Mouse (Mus musculus) midbrain, embryonic 11.5 days (tissue): ENCODE results near the gene Cyp26b1. TPM values are rescaled to one million over a fixed set of nuclear protein-coding genes. Genes with fewer than 3 reads are reported as not detected.

Experiments
- ATAC-seq: fragments of 200-750 bp; cut with Nextera tagmentation; 2 replicates; pipeline ENCODE4 v1.8.0; 2017; ENCODE audit warnings: moderate TSS enrichment, moderate library complexity; ENCODE audit not compliant: low FRiP score
- DNase-seq: peaks from one replicate; pipeline ENCODE4 v3.0.0; 2015; ENCODE audit warnings: low spot score; ENCODE audit errors: missing footprints
- H3K27ac ChIP-seq: fragments of 300-500 bp; sonication (generic); 2 replicates; pipeline ENCODE4 v1.5.1; 2014; ENCODE audit warnings: low read depth, low read length
- H3K27me3 ChIP-seq: fragments of 300-500 bp; sonication (generic); 2 replicates; pipeline ENCODE4 v1.6.1; 2014; ENCODE audit warnings: mild to moderate bottlenecking, low read length, moderate library complexity, mixed read lengths; ENCODE audit not compliant: control insufficient read depth, insufficient read depth
- H3K36me3 ChIP-seq: fragments of 300-500 bp; sonication (generic); 2 replicates; pipeline ENCODE4 v1.6.1; 2014; ENCODE audit warnings: mild to moderate bottlenecking, low read length, moderate library complexity, mixed read lengths; ENCODE audit not compliant: control insufficient read depth, insufficient read depth
- H3K4me1 ChIP-seq: fragments of 300-500 bp; sonication (generic); 2 replicates; pipeline ENCODE4 v1.6.1; 2014; ENCODE audit warnings: low read length; ENCODE audit not compliant: control insufficient read depth, insufficient read depth
- H3K4me2 ChIP-seq: fragments of 300-500 bp; sonication (generic); 2 replicates; pipeline ENCODE4 v1.6.1; 2014; ENCODE audit warnings: mild to moderate bottlenecking, moderate library complexity
- H3K4me3 ChIP-seq: fragments of 300-500 bp; sonication (generic); 2 replicates; pipeline ENCODE4 v1.5.1; 2014; ENCODE audit warnings: low read depth, low read length
- H3K9ac ChIP-seq: fragments of 300-500 bp; sonication (generic); 2 replicates; pipeline ENCODE4 v1.6.1; 2014; ENCODE audit warnings: low read length
- H3K9me3 ChIP-seq: fragments of 300-500 bp; sonication (generic); 2 replicates; pipeline ENCODE4 v1.6.1; 2016; ENCODE audit warnings: low read length; ENCODE audit not compliant: control insufficient read depth
- WGBS: fragments of 180-500 bp; shearing (Covaris S2); extraction: QIAGEN DNeasy Blood & Tissue Kit; methylation state at CpG from one replicate; pipeline ENCODE4 v1.1.7; 2014; 5-methylcytosine and 5-hydroxymethylcytosine counted together
- polyA plus RNA-seq: library from polyadenylated mRNA; unstranded; fragments of >200 nt; fragmentation: Nextera tagmentation; extraction: Ambion mirVana; gene quantifications from 2 replicates; pipeline ENCODE4 v1.2.1, GENCODE M21; 2014

The Cyp26b1 gene
- polyA plus RNA-seq, 1 experiment from 2014 or later: 3.1 TPM

- WGBS: 4% methylated on average over 39 of the region's 39 CpGs
- ATAC-seq: peak; percentile 60
- peak; percentile 99 for DNase-seq
- H3K36me3 ChIP-seq: no peaks in the 10 kb centered on the region
- H3K27ac ChIP-seq: no peak overlapping the region
- peaks cover 57% of the 10 kb centered on the region for H3K27me3 ChIP-seq
- H3K9me3 ChIP-seq: no peaks in the 10 kb centered on the region
- H3K9ac ChIP-seq: no peak overlapping the region
- peak overlapping the region; percentile 30 for H3K4me2 ChIP-seq
- peak overlapping the region; percentile 6; the same call in 1 of the 2 replicates for H3K4me3 ChIP-seq
- H3K4me1 ChIP-seq: peaks cover 36% of the 10 kb centered on the region
Observed at GRCm38 (mm10) chr6:84589742-84590686, 3.7 kb downstream of the Cyp26b1 start.

GRCm38 (mm10) chr6:84588895-84589652 is 4.6 kb downstream of the Cyp26b1 start:
- Histone ChIP-seq H3K27ac (no peak overlapping the region), H3K27me3 (peaks cover 67% of the 10 kb centered on the region), H3K4me3 (peak overlapping the region; percentile 45), H3K9ac (peak overlapping the region; percentile 49; the same call in 1 of the 2 replicates), H3K36me3 (no peaks in the 10 kb centered on the region), H3K9me3 (no peaks in the 10 kb centered on the region), H3K4me1 (peaks cover 38% of the 10 kb centered on the region), H3K4me2 (peak overlapping the region; percentile 88)
- DNase-seq (peak; percentile 95), ATAC-seq (peak; percentile 26; the same call in 1 of the 2 replicates)
- 2% methylated on average over 53 of the region's 54 CpGs for WGBS

- peak overlapping the region; percentile 45 for H3K4me3 ChIP-seq
- H3K4me1 ChIP-seq: peaks cover 43% of the 10 kb centered on the region
- ATAC-seq (0 out of 2 replicates have a peak, but pooled peaks have one; percentile 17), DNase-seq (peak; percentile 93)
- peaks cover 74% of the 10 kb centered on the region for H3K27me3 ChIP-seq
- peak overlapping the region; percentile 88 for H3K4me2 ChIP-seq
- no peak overlapping the region for H3K27ac ChIP-seq
- H3K36me3 ChIP-seq: no peaks in the 10 kb centered on the region
- under 1% methylated on average over 41 of the region's 41 CpGs for WGBS
- peak overlapping the region; percentile 49 for H3K9ac ChIP-seq
- no peaks in the 10 kb centered on the region for H3K9me3 ChIP-seq
Observed at GRCm38 (mm10) chr6:84588221-84588894, 5.3 kb downstream of the Cyp26b1 start.

GRCm38 (mm10) chr6:84587471-84588101 is 6.1 kb downstream of the Cyp26b1 start:
- Histone ChIP-seq H3K4me3 (peak overlapping the region; percentile 45), H3K27me3 (peaks cover 82% of the 10 kb centered on the region), H3K9me3 (no peaks in the 10 kb centered on the region), H3K27ac (no peak overlapping the region), H3K9ac (peak overlapping the region; percentile 49), H3K4me2 (peak overlapping the region; percentile 88), H3K4me1 (peaks cover 48% of the 10 kb centered on the region), H3K36me3 (no peaks in the 10 kb centered on the region)
- peak; percentile 2; the same call in 1 of the 2 replicates for ATAC-seq
- under 1% methylated on average over 51 of the region's 51 CpGs for WGBS
- peak; percentile 96 for DNase-seq

GRCm38 (mm10) chr6:84586551-84587200 is 7.0 kb downstream of the Cyp26b1 start:
- Histone ChIP-seq H3K4me3 (peak overlapping the region; percentile 45), H3K27me3 (peaks cover 86% of the 10 kb centered on the region), H3K36me3 (no peaks in the 10 kb centered on the region), H3K9me3 (no peaks in the 10 kb centered on the region), H3K27ac (no peak overlapping the region), H3K4me2 (peak overlapping the region; percentile 88), H3K4me1 (peaks cover 48% of the 10 kb centered on the region), H3K9ac (peak overlapping the region; percentile 49)
- 2% methylated on average over 28 of the region's 28 CpGs for WGBS
- DNase-seq (peak; percentile 93), ATAC-seq (no peak)

GRCm38 (mm10) chr6:84585686-84586300 is 7.9 kb downstream of the Cyp26b1 start:
- Histone ChIP-seq H3K9ac (0 out of 2 replicates have a peak overlapping the region, but pooled peaks have one; percentile 28), H3K4me3 (peak overlapping the region; percentile 45), H3K36me3 (no peaks in the 10 kb centered on the region), H3K4me2 (peak overlapping the region; percentile 35), H3K27me3 (peaks cover 95% of the 10 kb centered on the region), H3K9me3 (no peaks in the 10 kb centered on the region), H3K27ac (no peak overlapping the region), H3K4me1 (peaks cover 48% of the 10 kb centered on the region)
- ATAC-seq (no peak), DNase-seq (peak; percentile 92)
- WGBS: under 1% methylated on average over 37 of the region's 37 CpGs

- peaks cover 100% of the 10 kb centered on the region for H3K27me3 ChIP-seq
- peak overlapping the region; percentile 35 for H3K4me2 ChIP-seq
- no peaks in the 10 kb centered on the region for H3K36me3 ChIP-seq
- H3K27ac ChIP-seq: no peak overlapping the region
- no peaks in the 10 kb centered on the region for H3K9me3 ChIP-seq
- peak overlapping the region; percentile 45 for H3K4me3 ChIP-seq
- ATAC-seq (no peak), DNase-seq (peak; percentile 96)
- under 1% methylated on average over 66 of the region's 66 CpGs for WGBS
- peaks cover 47% of the 10 kb centered on the region for H3K4me1 ChIP-seq
- H3K9ac ChIP-seq: peak overlapping the region; percentile 28; the same call in 1 of the 2 replicates
Observed at GRCm38 (mm10) chr6:84584783-84585685, 8.7 kb downstream of the Cyp26b1 start.
